Mouse (Mus musculus) lung, embryonic 16.5 days (tissue): ENCODE data around the gene Higd1c. TPM values are rescaled to one million over a fixed set of nuclear protein-coding genes. Genes with fewer than 3 reads are reported as not detected.
"Not testable (repeated sequence)": the region's sequence is repeated elsewhere in the genome, so short reads cannot be mapped to it uniquely, and the experiment has no call there.

Experiments used
- ATAC-seq: fragments of 200-750 bp; cut with Nextera tagmentation; 2 replicates; pipeline ENCODE4 v1.8.0; 2017; ENCODE audit warnings: low read depth, mild to moderate bottlenecking, moderate library complexity
- H3K27ac ChIP-seq: fragments of 300-500 bp; sonication (generic); 2 replicates; pipeline ENCODE4 v1.5.1; 2014; ENCODE audit warnings: mild to moderate bottlenecking, control low read depth, low read length
- H3K27me3 ChIP-seq: fragments of 300-500 bp; sonication (generic); 2 replicates; pipeline ENCODE4 v1.6.1; 2014; ENCODE audit warnings: low read depth, low read length, mixed read lengths; ENCODE audit not compliant: control insufficient read depth, insufficient read depth
- H3K36me3 ChIP-seq: fragments of 300-500 bp; sonication (generic); 2 replicates; pipeline ENCODE4 v1.6.1; 2014; ENCODE audit warnings: low read length; ENCODE audit not compliant: control insufficient read depth, insufficient read depth
- H3K4me1 ChIP-seq: fragments of 300-500 bp; sonication (generic); replicated peaks from 2 replicates; pipeline ENCODE4 v1.6.1; 2014; ENCODE audit warnings: low read length, mixed read lengths; ENCODE audit not compliant: control insufficient read depth, insufficient read depth
- H3K4me2 ChIP-seq: fragments of 300-500 bp; sonication (generic); 2 replicates; pipeline ENCODE4 v1.6.1; 2014; ENCODE audit warnings: low read depth, low read length, control low read depth
- H3K4me3 ChIP-seq: fragments of 300-500 bp; sonication (generic); 2 replicates; pipeline ENCODE4 v1.5.1; 2014; ENCODE audit warnings: mild to moderate bottlenecking, low read length, control low read depth
- H3K9ac ChIP-seq: fragments of 300-500 bp; sonication (generic); 2 replicates; pipeline ENCODE4 v1.6.1; 2014; ENCODE audit warnings: low read length, control low read depth
- H3K9me3 ChIP-seq: fragments of 300-500 bp; sonication (generic); 2 replicates; pipeline ENCODE4 v1.6.1; 2016; ENCODE audit warnings: low read length; ENCODE audit not compliant: control insufficient read depth
- WGBS: fragments of 180-500 bp; shearing (Covaris S2); extraction: QIAGEN DNeasy Blood & Tissue Kit; methylation state at CpG from one replicate; pipeline ENCODE4 v1.1.7; 2014; 5-methylcytosine and 5-hydroxymethylcytosine counted together
- polyA plus RNA-seq: library from polyadenylated mRNA; unstranded; fragments of >200 nt; fragmentation: Nextera tagmentation; extraction: Ambion mirVana; gene quantifications from 2 replicates; pipeline ENCODE4 v1.2.1, GENCODE M21; 2015

The Higd1c gene
- polyA plus RNA-seq, 1 experiment from 2014 or later = not detected

DNA sequence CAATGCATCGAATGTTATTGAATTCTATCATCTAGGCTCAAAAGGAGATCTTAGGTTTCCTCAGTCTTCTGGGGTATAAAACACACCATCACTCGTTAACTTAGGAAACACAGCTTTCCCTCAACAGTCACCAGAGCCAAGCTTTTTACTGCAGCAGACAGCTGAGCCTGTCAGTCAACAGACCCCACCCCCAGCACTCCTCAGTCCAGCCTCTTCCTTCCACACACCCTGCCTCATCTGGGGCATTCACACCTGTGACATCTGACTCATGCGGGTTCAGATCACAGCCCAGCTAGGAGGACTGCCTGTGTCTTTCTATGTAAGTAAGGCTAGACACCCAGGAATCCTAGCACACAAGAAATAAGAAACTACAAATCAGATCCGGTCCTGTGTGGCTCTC lies 49.7 kb downstream of the Higd1c start:
- H3K4me3 ChIP-seq = no peak overlapping the region
- H3K9me3 ChIP-seq = no peaks in the 10 kb centered on the region
- H3K4me2 ChIP-seq = no peak overlapping the region
- no peak for ATAC-seq
- H3K27ac ChIP-seq = no peak overlapping the region
- H3K4me1 ChIP-seq = no peaks in the 10 kb centered on the region
- WGBS = 54% methylated on average over 4 of the region's 4 CpGs
- H3K9ac ChIP-seq = no peak overlapping the region
- H3K27me3 ChIP-seq = no peaks in the 10 kb centered on the region
- peaks cover 8% of the 10 kb centered on the region; the same call in 1 of the 2 replicates for H3K36me3 ChIP-seq

DNA sequence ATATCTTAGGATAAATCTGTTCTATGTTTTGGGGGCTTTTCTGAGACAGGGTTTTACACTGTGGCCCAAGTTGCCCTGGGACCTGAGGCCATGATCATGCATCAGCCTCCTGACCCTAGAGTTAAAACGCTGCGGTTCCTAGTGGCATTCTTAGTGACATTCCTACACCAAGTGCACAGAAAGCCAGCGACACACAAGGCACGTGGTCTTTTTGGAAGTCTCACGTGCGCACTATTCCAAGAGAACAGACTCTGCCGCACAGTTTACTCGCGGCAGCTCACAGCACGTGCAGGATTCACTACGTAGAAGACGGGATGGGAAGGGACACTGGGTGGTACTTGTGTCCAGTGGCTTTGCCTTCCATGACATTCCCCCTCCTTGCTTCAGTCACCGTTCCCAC lies 50.6 kb downstream of the Higd1c start:
- Histone ChIP-seq H3K9ac (no peak overlapping the region), H3K27ac (no peak overlapping the region), H3K4me2 (no peak overlapping the region), H3K4me1 (no peaks in the 10 kb centered on the region), H3K9me3 (no peaks in the 10 kb centered on the region), H3K36me3 (peaks cover 7% of the 10 kb centered on the region; the same call in 1 of the 2 replicates), H3K27me3 (no peaks in the 10 kb centered on the region), H3K4me3 (no peak overlapping the region)
- ATAC-seq = no peak
- 90% methylated on average over 13 of the region's 13 CpGs for WGBS

DNA sequence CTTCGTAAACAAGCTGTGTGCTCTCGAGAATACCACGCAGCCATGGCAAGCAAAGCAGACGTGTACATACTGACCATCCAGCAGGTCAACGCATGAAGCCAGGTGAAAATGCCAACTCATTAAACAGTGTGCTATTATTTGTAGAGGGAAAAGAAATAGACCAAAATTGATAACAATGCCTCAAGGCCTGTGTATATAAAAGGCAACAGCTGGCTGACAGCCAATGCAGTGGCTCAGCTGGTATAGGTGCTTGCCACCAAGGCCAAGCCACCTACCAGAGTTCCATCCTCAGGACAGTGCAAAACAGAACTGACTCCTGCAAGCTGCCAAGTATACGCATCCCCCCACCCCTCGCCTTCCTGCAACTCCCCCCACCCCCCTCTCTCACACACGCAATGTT lies 51.3 kb downstream of the Higd1c start:
- H3K27me3 ChIP-seq = no peaks in the 10 kb centered on the region
- whole genome bisulfite sequencing = 74% methylated on average over 8 of the region's 8 CpGs
- no peaks in the 10 kb centered on the region for H3K4me1 ChIP-seq
- H3K9ac ChIP-seq = no peak overlapping the region
- no peak overlapping the region for H3K4me2 ChIP-seq
- no peak overlapping the region for H3K4me3 ChIP-seq
- H3K9me3 ChIP-seq = no peaks in the 10 kb centered on the region
- no peak overlapping the region for H3K27ac ChIP-seq
- H3K36me3 ChIP-seq = peaks cover 4% of the 10 kb centered on the region; the same call in 1 of the 2 replicates
- peak; percentile 28; the same call in 1 of the 2 replicates for ATAC-seq

DNA sequence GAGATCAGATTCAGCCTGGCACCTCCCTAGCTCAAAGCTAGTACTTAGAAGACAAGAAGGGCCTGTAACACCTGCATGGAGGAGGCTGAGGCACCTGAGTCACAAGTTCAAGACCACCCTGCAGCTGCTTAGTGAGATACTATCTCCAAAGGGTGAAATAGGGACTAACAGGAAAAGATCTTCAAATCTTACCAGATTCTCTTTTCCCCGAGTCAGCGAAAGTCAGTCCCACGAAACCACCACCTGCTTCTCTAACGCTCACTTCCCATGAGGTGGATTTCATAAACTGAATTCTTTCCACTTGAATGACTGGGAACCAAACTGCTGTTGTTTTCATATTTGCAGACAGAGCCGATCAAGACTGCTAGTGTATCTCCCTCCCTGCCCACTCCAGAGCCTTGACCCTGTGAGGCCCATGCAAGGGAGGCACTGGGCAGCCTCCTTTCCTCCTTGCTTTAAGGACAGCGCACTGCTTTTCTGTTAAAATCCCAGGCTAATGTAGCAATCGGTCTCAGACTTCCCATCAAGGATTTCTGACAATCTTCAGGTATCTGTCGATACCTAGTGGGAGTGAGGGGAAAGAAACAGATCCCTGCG lies 53.6 kb downstream of the Higd1c start:
- no peak overlapping the region for H3K4me3 ChIP-seq
- H3K27ac ChIP-seq = no peak overlapping the region
- no peaks in the 10 kb centered on the region for H3K27me3 ChIP-seq
- ATAC-seq = no peak
- no peak overlapping the region for H3K4me2 ChIP-seq
- H3K36me3 ChIP-seq = no peaks in the 10 kb centered on the region
- no peak overlapping the region for H3K9ac ChIP-seq
- H3K4me1 ChIP-seq = peaks cover 12% of the 10 kb centered on the region
- 87% methylated on average over 9 of the region's 9 CpGs for WGBS
- no peaks in the 10 kb centered on the region for H3K9me3 ChIP-seq

DNA sequence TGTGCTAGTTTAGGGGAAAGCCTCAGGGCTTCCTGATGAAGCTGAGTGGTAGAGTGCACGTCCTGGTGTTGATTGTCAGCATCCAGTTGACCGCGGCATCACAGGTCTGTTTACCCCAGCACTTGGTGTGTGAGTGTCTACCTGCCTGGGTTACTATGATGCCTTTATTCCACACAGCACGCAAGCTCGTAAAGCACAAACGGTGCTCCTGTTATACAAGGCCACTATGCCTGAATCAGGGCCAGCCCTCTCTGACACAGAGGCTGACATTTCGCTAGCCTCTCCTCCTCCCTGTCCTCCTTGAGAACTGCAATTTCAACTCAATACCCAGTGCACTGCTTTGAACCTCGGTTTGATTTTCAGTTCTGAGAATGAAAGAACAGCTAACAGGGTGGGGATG lies 55.0 kb downstream of the Higd1c start:
- H3K9me3 ChIP-seq = no peaks in the 10 kb centered on the region
- WGBS = 70% methylated on average over 8 of the region's 8 CpGs
- H3K9ac ChIP-seq = no peak overlapping the region
- no peak overlapping the region for H3K4me3 ChIP-seq
- H3K36me3 ChIP-seq = no peaks in the 10 kb centered on the region
- peaks cover 4% of the 10 kb centered on the region; the same call in 1 of the 2 replicates for H3K27me3 ChIP-seq
- no peak for ATAC-seq
- H3K4me1 ChIP-seq = peaks cover 15% of the 10 kb centered on the region
- H3K27ac ChIP-seq = no peak overlapping the region
- H3K4me2 ChIP-seq = no peak overlapping the region

DNA sequence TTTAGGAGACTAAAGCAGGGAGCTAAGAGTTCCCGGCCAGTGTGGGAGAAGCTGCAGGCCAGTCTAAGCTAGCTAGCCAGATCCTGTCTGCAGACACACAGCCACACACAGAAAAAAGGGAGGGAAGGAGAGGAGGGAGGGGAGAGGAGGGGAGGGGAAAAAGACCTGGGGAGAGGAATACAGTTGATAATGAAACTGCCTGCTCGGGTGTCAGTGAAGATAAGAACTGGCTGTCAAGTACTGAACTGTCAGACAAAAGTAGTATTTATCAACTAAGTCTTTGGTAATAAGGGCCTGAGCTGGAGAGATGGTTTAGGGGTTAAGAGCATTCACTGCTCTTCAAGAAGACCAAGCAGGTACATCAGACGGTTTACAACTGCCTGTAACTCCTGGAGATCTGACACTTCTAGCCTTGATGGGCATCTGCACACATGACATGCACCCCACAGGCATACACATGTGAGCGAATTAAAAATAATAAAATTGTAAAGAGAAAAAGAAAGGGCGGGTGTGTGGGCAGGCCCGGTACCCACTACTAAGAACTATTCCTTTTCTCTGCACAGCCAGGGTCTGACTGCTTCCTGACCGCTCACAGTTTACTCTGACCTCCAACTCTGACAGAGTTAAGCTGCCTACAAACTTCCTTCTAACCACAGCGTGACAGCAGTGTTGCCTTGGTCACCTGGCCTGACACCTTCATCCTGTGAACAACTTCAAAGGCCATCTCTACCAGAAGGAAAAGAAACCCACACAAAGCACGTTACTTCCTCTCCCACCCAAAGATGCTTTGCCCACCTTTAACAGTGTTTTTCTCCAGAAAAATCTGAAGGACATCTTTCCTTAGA lies 55.8 kb downstream of the Higd1c start:
- Histone ChIP-seq H3K4me3 (no peak overlapping the region), H3K9ac (no peak overlapping the region), H3K27me3 (peaks cover 10% of the 10 kb centered on the region), H3K4me2 (no peak overlapping the region), H3K4me1 (peaks cover 16% of the 10 kb centered on the region), H3K9me3 (no peaks in the 10 kb centered on the region), H3K27ac (no peak overlapping the region), H3K36me3 (no peaks in the 10 kb centered on the region)
- 54% methylated on average over 9 of the region's 9 CpGs for WGBS
- ATAC-seq = no peak

DNA sequence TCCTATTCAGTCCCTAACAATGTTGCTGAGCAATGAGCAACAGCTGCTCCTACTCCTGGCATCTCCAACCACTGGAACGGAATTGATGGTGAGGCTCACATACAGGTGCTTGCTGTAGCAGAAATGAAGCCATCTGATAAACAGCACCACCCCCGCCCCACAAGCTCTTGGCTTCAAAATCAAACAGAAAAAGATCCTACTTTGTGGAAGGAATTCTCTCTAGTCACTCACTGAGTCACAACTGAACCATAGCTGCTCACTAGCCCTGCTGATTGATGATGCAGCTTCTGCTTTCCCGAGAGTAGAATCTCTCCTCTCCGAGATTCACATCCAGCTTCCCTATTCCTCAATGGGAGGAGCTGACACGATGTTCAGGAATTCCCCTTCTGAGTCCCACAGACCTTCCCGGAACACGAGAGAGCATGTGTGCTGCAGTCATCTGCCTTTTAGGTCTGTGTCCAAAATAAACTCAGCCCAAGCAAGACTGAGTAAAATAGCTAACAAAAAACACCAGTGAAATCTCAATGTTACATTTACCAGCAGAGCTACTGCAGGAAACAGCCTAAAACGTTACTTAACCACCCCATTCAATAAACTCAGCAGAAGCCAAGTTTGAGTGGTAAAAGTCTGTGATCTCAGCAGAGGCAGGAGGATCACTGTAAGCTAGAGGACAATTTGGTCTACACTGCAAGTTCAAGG lies 56.9 kb downstream of the Higd1c start:
- no peaks in the 10 kb centered on the region for H3K36me3 ChIP-seq
- no peaks in the 10 kb centered on the region for H3K9me3 ChIP-seq
- peak overlapping the region; percentile 87 for H3K4me3 ChIP-seq
- no peak for ATAC-seq
- peaks cover 16% of the 10 kb centered on the region for H3K4me1 ChIP-seq
- no peak overlapping the region for H3K27ac ChIP-seq
- peaks cover 16% of the 10 kb centered on the region for H3K27me3 ChIP-seq
- peak overlapping the region; percentile 29; the same call in 1 of the 2 replicates for H3K9ac ChIP-seq
- peak overlapping the region; percentile 92 for H3K4me2 ChIP-seq
- WGBS = 24% methylated on average over 8 of the region's 8 CpGs

DNA sequence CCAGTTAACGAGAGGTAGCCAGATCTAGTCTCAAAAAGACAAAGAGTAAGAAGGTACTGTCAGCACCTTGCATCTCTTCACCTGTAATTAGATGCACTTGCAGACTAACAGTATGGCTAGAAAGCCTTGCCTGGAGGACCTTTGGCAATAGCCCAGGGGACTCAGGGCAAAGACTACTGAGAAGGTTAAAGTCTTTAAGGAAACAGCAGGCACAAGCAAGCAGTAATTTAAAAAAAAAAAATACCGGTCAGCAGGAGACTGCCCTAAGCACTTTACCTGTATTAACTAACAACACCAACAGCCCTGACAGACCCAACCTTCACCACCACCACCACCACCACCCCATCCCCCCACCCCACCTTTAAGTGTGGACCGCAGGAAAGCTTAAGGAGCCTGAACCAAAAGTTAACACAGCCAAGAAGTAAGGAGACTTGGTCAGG lies 57.4 kb downstream of the Higd1c start, which contains the start of gene Gm5475:
TSS of gene Gm5475 (plus strand) at position 390 of the 440 bp plus-strand sequence.
- 22% methylated on average over 3 of the region's 3 CpGs for WGBS
- not testable (repeated sequence) for H3K27ac ChIP-seq, H3K36me3 ChIP-seq, ATAC-seq, H3K9me3 ChIP-seq
- H3K4me1 ChIP-seq = peaks cover 16% of the 10 kb centered on the region
- H3K4me2 ChIP-seq = peak within 1 kb of the TSS; percentile 92
- H3K4me3 ChIP-seq = peak within 1 kb of the TSS; percentile 87
- peaks cover 16% of the 10 kb centered on the region for H3K27me3 ChIP-seq
- peak within 1 kb of the TSS; percentile 84 for H3K9ac ChIP-seq

DNA sequence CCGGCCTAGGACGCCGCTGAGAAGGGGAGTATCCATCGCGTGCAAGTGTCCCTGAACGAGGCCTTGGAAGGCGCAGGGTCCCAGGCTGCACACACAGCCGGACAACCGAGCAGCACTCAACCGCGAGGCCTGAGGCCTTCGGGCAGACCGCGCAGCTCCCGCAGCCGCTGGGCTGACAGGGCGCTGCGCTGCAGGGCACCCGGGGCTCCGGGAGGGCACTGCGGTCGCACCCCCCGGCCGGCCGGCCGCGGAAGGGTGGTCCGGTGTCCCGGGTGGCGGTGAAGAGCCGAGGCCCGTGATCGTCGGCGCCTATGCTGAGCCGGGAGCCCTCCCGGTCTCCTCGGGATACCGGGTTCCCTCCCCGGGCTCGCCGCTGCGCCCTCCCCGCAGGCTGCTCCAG lies 58.1 kb downstream of the Higd1c start:
- peaks cover 16% of the 10 kb centered on the region for H3K4me1 ChIP-seq

More for the DNA sequence above, 58.1 kb downstream of the Higd1c start:
- peaks cover 16% of the 10 kb centered on the region for H3K27me3 ChIP-seq
- peak overlapping the region; percentile 84 for H3K9ac ChIP-seq
- peak overlapping the region; percentile 92 for H3K4me2 ChIP-seq
- H3K4me3 ChIP-seq = peak overlapping the region; percentile 87
- 0% methylated on average over 28 of the region's 44 CpGs for WGBS
- H3K36me3 ChIP-seq = no peaks in the 10 kb centered on the region
- ATAC-seq = peak; percentile 64
- H3K9me3 ChIP-seq = no peaks in the 10 kb centered on the region
- no peak overlapping the region for H3K27ac ChIP-seq
